ENCODE assay signal across 21 mouse cellular contexts in genomic region chr3:55495866-55496265, GRCm38 (mm10). TPM values are rescaled to one million over a fixed set of nuclear protein-coding genes. Genes with fewer than 3 reads are reported as not detected.
DNase-seq lines count a peak whose midpoint lies in the region; ATAC-seq and TF ChIP-seq lines count a peak whose summit lies in the region.
"Had no signal": no experiment of that assay in that cellular context is flagged by ENCODE, and none has a peak within 500 bp of the region (broad histone marks: within the 10 kb centered on the region; RNA-seq: fewer than 3 reads in every experiment).

No protein-coding gene starts in this region.

- no peak overlapping the region for H3K4me2 ChIP-seq in neural tube, embryonic 13.5 days
- no peak overlapping the region for H3K4me2 ChIP-seq in embryonic facial prominence, embryonic 13.5 days
- no peak overlapping the region for H3K4me2 ChIP-seq in intestine, postnatal 0 days (replicated peaks; ENCODE audit: low read depth)
- H3K4me2 ChIP-seq in neural tube, embryonic 15.5 days, result no peak overlapping the region
- no peak overlapping the region for H3K4me2 ChIP-seq in liver, postnatal 0 days (ENCODE audit: low read depth, low read length)

- TF ChIP-seq EP300 in liver, postnatal 0 days (IDR thresholded peaks at IDR 0.05; ENCODE audit: low read depth), result no peak

- H3K4me1 ChIP-seq in neural tube, embryonic 13.5 days (replicated peaks), result peaks cover 14% of the 10 kb centered on the region
- peaks cover 37% of the 10 kb centered on the region for H3K4me1 ChIP-seq in embryonic facial prominence, embryonic 13.5 days
- H3K4me1 ChIP-seq in intestine, postnatal 0 days (replicated peaks; ENCODE audit: control insufficient read depth, insufficient read depth, low read length), result no peaks in the 10 kb centered on the region
- peaks cover 12% of the 10 kb centered on the region; the same call in 1 of the 2 replicates for H3K4me1 ChIP-seq in neural tube, embryonic 15.5 days
- no peaks in the 10 kb centered on the region for H3K4me1 ChIP-seq in liver, postnatal 0 days (ENCODE audit: insufficient read depth)

- no peak overlapping the region for H3K9ac ChIP-seq in neural tube, embryonic 13.5 days
- no peak overlapping the region for H3K9ac ChIP-seq in embryonic facial prominence, embryonic 13.5 days
- H3K9ac ChIP-seq in intestine, postnatal 0 days (ENCODE audit: low read depth, low read length), result no peak overlapping the region
- no peak overlapping the region for H3K9ac ChIP-seq in neural tube, embryonic 15.5 days (replicated peaks)
- H3K9ac ChIP-seq in liver, postnatal 0 days (replicated peaks), result no peak overlapping the region

- no peaks in the 10 kb centered on the region for H3K9me3 ChIP-seq in neural tube, embryonic 13.5 days
- H3K9me3 ChIP-seq in embryonic facial prominence, embryonic 13.5 days, result no peaks in the 10 kb centered on the region
- no peaks in the 10 kb centered on the region for H3K9me3 ChIP-seq in intestine, postnatal 0 days (ENCODE audit: control insufficient read depth)
- H3K9me3 ChIP-seq in neural tube, embryonic 15.5 days (replicated peaks), result no peaks in the 10 kb centered on the region
- no peaks in the 10 kb centered on the region for H3K9me3 ChIP-seq in liver, postnatal 0 days (ENCODE audit: low read length)
- H3K9me3 ChIP-seq: hindbrain, embryonic 10.5 days had no signal

- 18% methylated on average over 4 of the region's 4 CpGs for WGBS in neural tube, embryonic 13.5 days
- 15% methylated on average over 4 of the region's 4 CpGs for WGBS in embryonic facial prominence, embryonic 13.5 days
- WGBS in intestine, postnatal 0 days, result 64% methylated on average over 4 of the region's 4 CpGs
- 19% methylated on average over 4 of the region's 4 CpGs for WGBS in neural tube, embryonic 15.5 days
- WGBS in liver, postnatal 0 days (ENCODE audit: insufficient replicate concordance), result 61% methylated on average over 4 of the region's 4 CpGs

- H3K27me3 ChIP-seq in neural tube, embryonic 13.5 days, result no peaks in the 10 kb centered on the region
- H3K27me3 ChIP-seq in embryonic facial prominence, embryonic 13.5 days, result no peaks in the 10 kb centered on the region
- H3K27me3 ChIP-seq in intestine, postnatal 0 days (replicated peaks; ENCODE audit: control insufficient read depth, insufficient read depth, low read length), result no peaks in the 10 kb centered on the region
- H3K27me3 ChIP-seq in neural tube, embryonic 15.5 days (replicated peaks), result no peaks in the 10 kb centered on the region
- no peaks in the 10 kb centered on the region for H3K27me3 ChIP-seq in liver, postnatal 0 days (ENCODE audit: insufficient read depth, low read length)

- H3K27ac ChIP-seq in neural tube, embryonic 13.5 days (replicated peaks), result peak overlapping the region; percentile 38; the same call in 1 of the 2 replicates
- peak overlapping the region; percentile 74 for H3K27ac ChIP-seq in embryonic facial prominence, embryonic 13.5 days
- H3K27ac ChIP-seq in intestine, postnatal 0 days (ENCODE audit: low read depth, low read length), result no peak overlapping the region; the same call in 1 of the 2 replicates
- 0 out of 2 replicates have a peak overlapping the region, but pooled peaks have one; percentile 1 for H3K27ac ChIP-seq in neural tube, embryonic 15.5 days (replicated peaks)
- no peak overlapping the region for H3K27ac ChIP-seq in liver, postnatal 0 days (ENCODE audit: low read depth)
- H3K27ac ChIP-seq: hindbrain, embryonic 10.5 days; left cerebral cortex, adult 2 months had no signal

- no peak for ATAC-seq in neural tube, embryonic 13.5 days (ENCODE audit: low read depth)
- ATAC-seq in embryonic facial prominence, embryonic 13.5 days (ENCODE audit: insufficient number of reproducible peaks, insufficient read depth, low FRiP score, low TSS enrichment, low read depth), result no peak
- peak; percentile 59; the same call in 1 of the 2 replicates for ATAC-seq in intestine, postnatal 0 days
- no peak for ATAC-seq in neural tube, embryonic 15.5 days (ENCODE audit: low FRiP score)
- no peak for ATAC-seq in liver, postnatal 0 days
- ATAC-seq: forebrain, embryonic 16.5 days; midbrain, embryonic 16.5 days had no signal

- no peak for DNase-seq in neural tube, embryonic 10.5 days (ENCODE audit: extremely low spot score, low spot score)
- no peak for DNase-seq in left cerebral cortex, adult 9 months (ENCODE audit: low spot score in 2 of 2)
- no peak for DNase-seq in liver, postnatal 0 days
- DNase-seq in cerebellum, postnatal 4 days (ENCODE audit: low spot score in 2 of 2), result no peak
- DNase-seq: cerebellum, adult 8-10 months; kidney, postnatal 10 days; liver; lung, postnatal 10 days; right cerebral cortex, adult 18-20 months; thymus, postnatal 25 days had no signal

- H3K36me3 ChIP-seq in neural tube, embryonic 13.5 days, result peaks cover 32% of the 10 kb centered on the region
- peaks cover 4% of the 10 kb centered on the region; the same call in 1 of the 2 replicates for H3K36me3 ChIP-seq in embryonic facial prominence, embryonic 13.5 days
- H3K36me3 ChIP-seq in intestine, postnatal 0 days (ENCODE audit: control insufficient read depth, insufficient read depth), result no peaks in the 10 kb centered on the region
- H3K36me3 ChIP-seq in neural tube, embryonic 15.5 days, result peaks cover 16% of the 10 kb centered on the region
- no peaks in the 10 kb centered on the region for H3K36me3 ChIP-seq in liver, postnatal 0 days (replicated peaks; ENCODE audit: insufficient read depth, low read length)

- H3K4me3 ChIP-seq in neural tube, embryonic 13.5 days, result no peak overlapping the region
- H3K4me3 ChIP-seq in embryonic facial prominence, embryonic 13.5 days, result no peak overlapping the region
- no peak overlapping the region for H3K4me3 ChIP-seq in intestine, postnatal 0 days (ENCODE audit: low read depth, low read length)
- H3K4me3 ChIP-seq in neural tube, embryonic 15.5 days (replicated peaks), result no peak overlapping the region
- no peak overlapping the region for H3K4me3 ChIP-seq in liver, postnatal 0 days (ENCODE audit: low read depth, low read length)
- H3K4me3 ChIP-seq: hindbrain, embryonic 10.5 days; left cerebral cortex, adult 2 months had no signal

- TF ChIP-seq CTCF in intestine, postnatal 0 days (IDR thresholded peaks at IDR 0.05; ENCODE audit: low read depth), result no peak
- no peak for TF ChIP-seq CTCF in liver, postnatal 0 days (IDR thresholded peaks at IDR 0.05; ENCODE audit: low read depth)

RNA-seq across cellular contexts. Expression of gene Gm21954, which starts 23.9 kb away (rescaled TPM):
- polyA plus RNA-seq in neural tube, embryonic 13.5 days (2015; fragmentation: Nextera tagmentation; extraction: Ambion mirVana), result not detected in 2 replicates
- not detected in 2 replicates for polyA plus RNA-seq in embryonic facial prominence, embryonic 13.5 days (2015; fragmentation: Nextera tagmentation; extraction: Ambion mirVana)
- not detected in 2 replicates for polyA plus RNA-seq in intestine, postnatal 0 days (2015; fragmentation: Nextera tagmentation; extraction: Ambion mirVana)
- not detected in 2 replicates for polyA plus RNA-seq in neural tube, embryonic 15.5 days (2015; fragmentation: Nextera tagmentation; extraction: Ambion mirVana)
- polyA plus RNA-seq in liver, postnatal 0 days (2015; fragmentation: Nextera tagmentation; extraction: Ambion mirVana), result not detected in 2 replicates
- polyA plus RNA-seq: forebrain, embryonic 16.5 days; heart, postnatal 0 days; hindbrain, embryonic 10.5 days; liver, embryonic 16.5 days; midbrain, embryonic 16.5 days; testis, adult 2 months had no signal

Comparison
In these comparisons a context has a peak if more than half of its experiments do, and no peak if none do; other contexts are left out.
1. H3K27ac ChIP-seq: peak in neural tube, embryonic 13.5 days (single experiment), embryonic facial prominence, embryonic 13.5 days (single experiment) and neural tube, embryonic 15.5 days (single experiment); none in intestine, postnatal 0 days (single experiment) and liver, postnatal 0 days (single experiment).